Mouse (Mus musculus) gastrocnemius, adult 8-10 months (tissue): ENCODE data around the gene Dhrs9. TPM values are rescaled to one million over a fixed set of nuclear protein-coding genes. Genes with fewer than 3 reads are reported as not detected.
"Not testable (repeated sequence)": the region's sequence is repeated elsewhere in the genome, so short reads cannot be mapped to it uniquely, and the experiment has no call there.

Source experiments
- DNase-seq, 2 experiments: peaks; one replicate each; pipeline ENCODE4 v3.0.0; 2022; ENCODE audit warnings: low spot score in 2 of 2
- total RNA-seq, 4 experiments: library from RNA; stranded (reverse); gene quantifications; 2 replicates each; pipeline ENCODE4 v1.2.4; 2022

The Dhrs9 gene
- total RNA-seq, result not detected

GRCm38 (mm10) chr2:69380281-69380680 lies at the start of gene Dhrs9:
Gene Dhrs9 (plus strand): TSS chr2:69380445.
- no peak for DNase-seq

- not testable (repeated sequence) for DNase-seq
Measured at GRCm38 (mm10) chr2:69331523-69331922, 48.7 kb upstream of the Dhrs9 start.

DNA sequence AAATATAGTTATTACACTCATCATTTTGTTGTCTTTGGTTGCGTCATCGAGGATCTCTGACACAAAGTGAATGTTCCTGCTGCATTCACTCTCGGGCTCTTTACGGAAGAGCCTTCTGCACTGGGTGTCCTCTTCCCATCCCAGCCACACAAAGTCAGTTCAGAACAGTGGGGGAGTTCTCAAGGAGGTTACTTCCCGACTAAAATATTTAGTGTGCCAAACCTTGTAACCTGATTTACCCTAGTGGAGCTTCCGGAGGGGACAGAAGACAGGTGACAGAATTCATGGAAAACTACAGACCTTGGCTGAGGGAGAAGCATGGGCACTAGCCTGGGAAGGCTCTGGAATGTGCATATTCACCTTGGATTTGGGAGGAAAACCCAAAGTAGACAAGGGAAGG lies 38.7 kb upstream of the Dhrs9 start:
- no peak for DNase-seq

GRCm38 (mm10) chr2:69342496-69343221 lies 37.6 kb upstream of the Dhrs9 start, which contains the start of gene Abcb11:
Gene Abcb11 (minus strand): TSS chr2:69342616.
- no peak for DNase-seq

DNA sequence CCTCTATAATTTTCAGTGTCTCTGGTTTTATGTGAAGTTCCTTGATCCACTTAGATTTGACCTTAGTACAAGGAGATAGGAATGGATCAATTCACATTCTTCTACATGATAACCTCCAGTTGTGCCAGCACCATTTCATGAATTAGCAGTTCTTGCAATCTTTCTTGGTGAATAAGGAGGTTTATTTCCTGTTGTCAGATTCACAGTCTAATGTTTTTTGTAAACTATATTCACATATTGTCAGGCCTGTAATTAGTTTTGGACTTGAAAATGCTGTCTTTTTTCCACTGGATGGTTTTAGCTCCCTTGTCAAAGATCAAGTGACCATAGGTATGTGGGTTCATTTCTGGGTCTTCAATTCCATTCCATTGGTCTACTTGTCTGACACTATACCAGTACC lies 24.8 kb upstream of the Dhrs9 start:
- not testable (repeated sequence) for DNase-seq

GRCm38 (mm10) chr2:69364831-69365230 lies 15.4 kb upstream of the Dhrs9 start:
- no peak for DNase-seq

DNA sequence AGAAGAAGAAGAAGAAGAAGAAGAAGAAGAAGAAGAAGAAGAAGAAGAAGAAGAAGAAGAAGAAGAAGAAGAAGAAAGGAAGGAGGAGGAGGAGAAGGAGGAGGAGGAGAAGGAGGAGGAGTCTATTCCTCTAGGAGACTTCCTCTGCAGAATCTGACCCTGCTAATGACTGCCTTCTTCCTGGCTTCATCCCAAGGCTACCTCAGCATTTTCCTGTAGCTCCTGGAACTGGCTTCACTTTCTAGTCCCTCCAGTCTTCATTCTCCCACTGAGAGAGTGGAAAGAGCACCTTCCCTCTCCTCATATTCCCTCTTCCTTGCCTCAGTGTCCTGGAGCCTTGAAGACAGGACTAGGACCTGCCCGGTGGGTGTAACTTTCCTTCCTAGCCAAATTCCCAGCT lies 15.0 kb upstream of the Dhrs9 start:
- no peak for DNase-seq

GRCm38 (mm10) chr2:69376780-69377179 lies 3.5 kb upstream of the Dhrs9 start:
- DNase-seq, result no peak

GRCm38 (mm10) chr2:69379801-69380200 lies 444 bp upstream of the Dhrs9 start:
- DNase-seq, result no peak

DNA sequence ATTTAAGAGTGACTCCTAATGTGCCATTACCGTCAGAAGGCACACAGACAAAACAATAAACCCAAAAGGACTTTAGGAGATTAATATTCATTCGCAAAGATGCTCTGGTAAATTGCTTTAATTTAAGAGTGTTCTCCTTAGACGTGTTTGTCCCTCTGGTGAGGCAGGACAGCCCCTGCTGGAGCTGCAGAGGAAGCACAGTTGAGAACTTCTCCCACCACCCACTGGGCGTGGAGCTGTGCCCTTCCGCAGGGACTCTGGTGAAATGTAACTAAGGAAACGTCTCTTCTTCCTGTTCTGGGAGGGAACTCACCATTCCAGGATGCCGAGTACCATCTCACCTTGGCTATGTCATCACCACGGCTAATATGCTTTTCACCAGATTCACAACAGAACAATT lies 1.5 kb downstream of the Dhrs9 start:
- no peak for DNase-seq

GRCm38 (mm10) chr2:69382838-69383237 lies 2.6 kb downstream of the Dhrs9 start:
- DNase-seq, result no peak

GRCm38 (mm10) chr2:69386118-69386871 lies 6.0 kb downstream of the Dhrs9 start:
- no peak for DNase-seq

DNA sequence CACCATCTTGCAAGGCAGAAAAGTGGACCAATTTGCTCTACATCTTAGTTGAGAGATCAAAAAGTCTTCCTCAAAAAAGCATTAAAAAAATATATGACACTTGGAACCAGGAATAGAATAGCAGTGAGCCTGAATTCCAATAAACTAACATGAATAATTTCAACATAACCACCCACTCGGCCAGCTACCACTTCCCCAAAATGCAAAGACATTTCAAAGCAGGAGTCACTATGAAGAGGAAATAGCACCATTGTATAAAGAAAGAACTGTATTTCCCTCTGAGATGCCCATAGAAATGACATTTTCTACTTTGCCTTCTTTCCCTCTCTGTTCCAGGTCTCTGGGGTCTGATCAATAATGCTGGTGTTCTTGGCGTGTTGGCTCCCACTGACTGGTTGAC lies 13.7 kb downstream of the Dhrs9 start:
- no peak for DNase-seq

DNA sequence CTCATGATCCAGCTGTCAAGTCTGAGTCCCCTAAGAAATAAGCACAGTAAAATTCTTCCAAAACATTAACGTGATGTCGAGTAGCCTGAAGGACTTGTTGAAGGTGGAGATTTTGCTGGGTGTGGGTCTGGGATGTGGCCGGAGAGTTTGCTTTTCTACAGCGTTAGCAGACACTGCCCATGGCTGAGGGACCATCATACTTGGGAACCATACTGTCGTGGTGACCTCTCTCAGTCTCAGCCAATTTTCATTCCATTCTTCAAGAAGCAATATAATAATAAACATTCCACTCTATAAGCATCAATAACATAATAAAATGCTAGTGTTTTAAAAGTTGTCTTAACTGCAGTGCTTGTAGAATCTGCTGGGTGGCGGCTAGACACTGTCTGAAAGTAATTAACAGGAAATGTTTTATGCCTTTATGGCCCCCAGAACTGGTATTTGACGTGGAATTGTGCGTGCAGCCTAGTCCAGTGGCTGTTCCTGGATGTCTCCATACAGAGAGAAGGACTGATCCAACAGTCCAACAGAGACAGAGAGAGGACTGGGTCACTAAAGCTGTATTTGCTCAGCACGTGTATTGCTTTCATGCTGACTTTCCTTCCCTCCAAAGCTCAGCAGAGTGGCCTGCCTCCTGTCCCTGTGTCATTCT lies 15.5 kb downstream of the Dhrs9 start:
- DNase-seq, result no peak

DNA sequence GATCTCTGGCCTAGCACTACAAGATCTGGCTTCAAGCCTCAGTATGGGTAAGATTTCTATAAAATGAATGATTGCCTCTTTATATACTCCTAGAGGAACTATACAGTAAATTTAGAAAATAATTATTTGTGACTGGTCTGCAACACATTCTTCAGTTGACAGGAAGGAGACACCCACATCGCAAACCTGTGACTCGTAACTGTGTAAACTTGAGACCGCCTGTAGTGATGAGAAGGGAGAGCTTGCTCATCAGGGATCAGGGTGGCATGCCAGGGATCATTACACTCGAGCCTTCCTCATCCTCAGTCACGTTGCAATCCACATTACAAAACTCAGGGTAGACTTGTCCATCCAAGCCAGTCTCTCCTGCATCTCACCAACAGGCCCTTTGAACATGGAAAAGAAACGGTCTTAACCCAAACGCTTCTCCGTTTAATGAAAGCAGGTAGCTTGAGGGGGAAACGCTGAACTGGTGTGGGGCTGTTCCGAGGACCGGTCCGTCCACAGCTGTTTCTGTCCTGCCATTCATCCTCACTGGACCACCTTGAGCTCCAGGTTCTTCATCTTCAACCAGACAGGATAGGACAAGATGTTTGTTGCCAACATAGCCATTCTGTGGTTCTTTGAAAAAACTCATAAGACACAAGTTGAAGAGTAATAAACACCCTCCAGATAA lies 16.7 kb downstream of the Dhrs9 start:
- no peak for DNase-seq

DNA sequence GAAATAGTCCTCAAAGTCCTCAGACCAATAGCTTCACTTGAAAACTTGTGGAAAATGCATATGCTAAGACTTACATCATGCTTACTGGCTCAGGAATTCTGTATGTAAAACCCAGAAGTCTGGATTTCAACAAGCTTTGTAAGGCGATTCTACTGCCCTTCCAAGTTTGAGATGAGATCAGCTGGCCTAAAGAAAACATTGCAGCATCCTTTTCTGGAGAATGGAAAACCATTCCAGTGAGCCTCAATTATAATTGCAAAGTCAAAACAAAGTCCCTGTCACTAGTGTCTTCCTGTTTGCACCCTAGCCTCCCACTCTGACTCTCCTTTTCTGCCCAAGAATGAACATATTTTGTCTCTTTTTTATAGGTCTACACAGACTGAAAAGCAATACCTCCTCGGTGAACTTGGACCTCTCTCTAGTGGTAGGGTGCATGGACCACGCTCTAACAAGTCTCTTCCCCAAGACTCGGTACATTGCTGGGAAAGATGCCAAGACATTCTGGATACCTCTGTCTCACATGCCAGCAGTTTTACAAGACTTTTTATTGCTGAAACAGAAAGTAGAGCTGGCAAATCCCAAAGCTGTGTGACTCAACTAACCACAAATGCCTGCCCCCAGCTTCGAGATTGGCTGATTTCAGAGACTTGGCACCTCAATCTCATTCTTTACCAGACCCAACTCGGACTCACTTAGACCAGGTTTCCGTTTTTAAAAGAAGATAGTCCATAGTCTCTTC lies 20.8 kb downstream of the Dhrs9 start:
- no peak for DNase-seq

DNA sequence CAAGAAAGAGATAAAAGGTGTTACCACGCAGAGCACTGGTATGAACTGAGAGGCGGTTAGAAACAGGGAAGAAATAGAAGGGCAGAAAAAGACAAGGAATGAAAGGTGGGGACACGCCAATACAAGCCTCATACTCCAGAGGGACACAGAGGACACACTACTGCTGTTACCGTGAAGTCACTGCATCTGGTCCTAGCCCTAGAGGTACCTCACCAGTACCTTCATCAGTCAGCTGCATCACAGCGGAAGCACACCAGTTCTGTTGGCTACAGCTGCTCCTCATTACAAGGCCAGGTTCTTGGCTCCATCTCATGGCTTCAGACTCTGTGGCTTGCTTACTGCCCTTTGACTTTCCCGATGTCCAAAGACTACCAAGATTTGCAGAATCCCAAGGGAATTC lies 21.6 kb downstream of the Dhrs9 start:
- no peak for DNase-seq

GRCm38 (mm10) chr2:69402309-69402708 lies 22.1 kb downstream of the Dhrs9 start:
- no peak for DNase-seq

- no peak for DNase-seq
Measured at GRCm38 (mm10) chr2:69405692-69406091, 25.4 kb downstream of the Dhrs9 start.

DNA sequence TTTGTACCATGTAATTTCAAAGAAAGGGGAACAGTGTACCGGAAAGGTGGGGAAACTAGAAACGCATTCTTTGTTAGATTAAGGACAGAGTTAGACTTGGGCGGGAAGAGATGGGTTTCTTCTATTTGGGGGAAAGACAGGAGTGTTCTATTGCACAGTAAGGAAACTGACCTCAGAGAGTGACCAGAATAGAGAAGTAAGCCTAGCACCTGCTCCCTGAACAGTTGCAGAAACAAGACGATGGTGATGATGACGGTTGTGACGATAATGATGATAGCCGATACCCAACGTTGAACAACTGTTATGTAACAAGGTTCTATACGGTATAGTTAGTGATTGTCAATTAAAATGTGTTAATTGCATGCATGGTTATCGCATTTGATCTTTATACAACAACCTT lies 34.3 kb downstream of the Dhrs9 start:
- DNase-seq, result no peak

DNA sequence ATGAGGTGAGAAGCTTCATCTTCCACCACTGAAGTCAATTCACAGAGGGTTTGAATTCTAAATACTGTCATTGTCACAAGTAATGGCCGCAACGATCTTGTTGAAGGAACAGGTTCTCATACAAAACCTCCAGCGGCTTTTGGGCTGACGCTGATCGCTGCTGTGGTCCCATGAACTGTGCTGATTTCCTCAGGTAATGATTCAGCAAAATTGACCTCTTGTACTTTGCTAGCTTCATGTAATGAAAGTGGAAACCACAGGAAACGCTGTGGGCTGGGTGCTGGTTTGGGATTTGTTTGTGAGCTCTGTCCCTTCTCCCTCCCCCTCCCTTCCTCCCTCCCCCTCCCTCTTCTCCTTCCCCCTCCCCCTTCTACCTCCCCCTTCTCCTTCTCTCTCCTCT lies 34.8 kb downstream of the Dhrs9 start:
- DNase-seq, result no peak
